Mouse (Mus musculus): Measurements from ENCODE around the gene Aldh1l1.

GRCm38 (mm10) chr6:90537941-90538340 lies 51.7 kb downstream of the Aldh1l1 start:
- no peak for TF ChIP-seq ZKSCAN1 (IDR thresholded peaks at IDR 0.05; ENCODE audit: borderline replicate concordance, low read depth, low read length)
- no peak for TF ChIP-seq POLR2AphosphoS2 (IDR thresholded peaks at IDR 0.05; ENCODE audit: low read depth, low read length)
- no peak for TF ChIP-seq POLR2A (IDR thresholded peaks at IDR 0.05; ENCODE audit: low read depth, low read length)
- TF ChIP-seq MAX (IDR thresholded peaks at IDR 0.05; ENCODE audit: low read length) = no peak
- no peak for TF ChIP-seq HCFC1 (IDR thresholded peaks at IDR 0.05; ENCODE audit: low read depth, low read length)
- TF ChIP-seq CHD2 (IDR thresholded peaks at IDR 0.05; ENCODE audit: low read length) = no peak
- TF ChIP-seq TCF12 (IDR thresholded peaks at IDR 0.05; ENCODE audit: low read depth, low read length) = no peak
- TF ChIP-seq USF2 (conservative IDR thresholded peaks at IDR 0.05; ENCODE audit: low read depth, low read length) = no peak
- peak; percentile 50 to 84 for TF ChIP-seq CTCF (conservative IDR thresholded peaks at IDR 0.05 in 1 of 2, IDR thresholded peaks at IDR 0.05 in 1 of 2; ENCODE audit: low read depth in 2 of 2, low read length in 2 of 2)
- TF ChIP-seq ZC3H11A (IDR thresholded peaks at IDR 0.05; ENCODE audit: low read depth, low read length) = no peak
- TF ChIP-seq NELFE (IDR thresholded peaks at IDR 0.05; ENCODE audit: low read depth, low read length) = no peak
- no peak for TF ChIP-seq EP300 (IDR thresholded peaks at IDR 0.05; ENCODE audit: low read length)

Data from CH12.LX (cell line).